Mouse (Mus musculus) cerebellum, postnatal 4 days (tissue): ENCODE measurements around the gene Ankar.

ENCODE experiments used
- DNase-seq, 2 experiments: peaks; one replicate each; pipeline ENCODE4 v3.0.0; 2022; ENCODE audit warnings: low spot score in 2 of 2, mixed read lengths in 1 of 2

The Ankar gene

GRCm38 (mm10) chr1:72711684-72712083, 11.3 kb upstream of the Ankar start:
- no peak for DNase-seq

GRCm38 (mm10) chr1:72710753-72711653, 10.6 kb upstream of the Ankar start, which contains the start of gene Rpl37a:
Gene Rpl37a, plus strand, starts transcription at chr1:72711290.
- peak; percentile 88 to 94 for DNase-seq

GRCm38 (mm10) chr1:72707525-72707924, 7.1 kb upstream of the Ankar start:
- no peak for DNase-seq

GRCm38 (mm10) chr1:72698651-72699050, 1.7 kb downstream of the Ankar start:
- DNase-seq: peak in 1 of 2 experiments; percentile 9

- DNase-seq: no peak
Measured at GRCm38 (mm10) chr1:72696256-72696655, 4.1 kb downstream of the Ankar start.

- DNase-seq: no peak
Measured at GRCm38 (mm10) chr1:72673070-72673469, 27.3 kb downstream of the Ankar start.

- peak; percentile 40 to 61 for DNase-seq
Measured at GRCm38 (mm10) chr1:72640658-72641410, 59.5 kb downstream of the Ankar start.

GRCm38 (mm10) chr1:72635221-72635620, 65.2 kb downstream of the Ankar start:
- no peak for DNase-seq

- no peak for DNase-seq
Measured at GRCm38 (mm10) chr1:72612172-72612571, 88.2 kb downstream of the Ankar start.

- DNase-seq: no peak
Measured at GRCm38 (mm10) chr1:72609887-72610877, 90.2 kb downstream of the Ankar start.

GRCm38 (mm10) chr1:72609129-72609528, 91.2 kb downstream of the Ankar start:
- DNase-seq: no peak

- no peak for DNase-seq
Measured at GRCm38 (mm10) chr1:72606186-72606673, 94.1 kb downstream of the Ankar start.

- DNase-seq: no peak
Measured at GRCm38 (mm10) chr1:72602803-72603202, 97.6 kb downstream of the Ankar start.

- DNase-seq: no peak
Measured at GRCm38 (mm10) chr1:72602186-72602585, 98.2 kb downstream of the Ankar start.

- DNase-seq: no peak
Measured at GRCm38 (mm10) chr1:72601233-72601632, 99.1 kb downstream of the Ankar start.

GRCm38 (mm10) chr1:72600778-72601177, 99.6 kb downstream of the Ankar start:
- no peak for DNase-seq

- no peak for DNase-seq
Measured at GRCm38 (mm10) chr1:72599146-72600101, 101.0 kb downstream of the Ankar start.

GRCm38 (mm10) chr1:72596231-72596630, 104.1 kb downstream of the Ankar start:
- DNase-seq: no peak

GRCm38 (mm10) chr1:72595686-72596085, 104.7 kb downstream of the Ankar start:
- no peak for DNase-seq

GRCm38 (mm10) chr1:72593340-72593951, 106.9 kb downstream of the Ankar start:
- DNase-seq: peak in 1 of 2 experiments; percentile 43
